Mouse (Mus musculus): ENCODE results near the gene Nrgn.

Nrgn gene

GRCm38 (mm10) chr9:37552536-37553293 lies at the start of gene Nrgn:
Gene Nrgn, minus strand, starts transcription at chr9:37552904.
- DNase-seq: no peak

GRCm38 (mm10) chr9:37600538-37601205 lies 48.0 kb upstream of the Nrgn start:
- no peak for DNase-seq

GRCm38 (mm10) chr9:37598637-37599036 lies 45.9 kb upstream of the Nrgn start:
- DNase-seq: no peak

GRCm38 (mm10) chr9:37595570-37595969 lies 42.9 kb upstream of the Nrgn start:
- no peak for DNase-seq

- DNase-seq: no peak
Observed at GRCm38 (mm10) chr9:37593690-37594089, 41.0 kb upstream of the Nrgn start.

- DNase-seq: no peak
Observed at GRCm38 (mm10) chr9:37592633-37593032, 39.9 kb upstream of the Nrgn start.

- no peak for DNase-seq
Observed at GRCm38 (mm10) chr9:37592025-37592424, 39.3 kb upstream of the Nrgn start.

GRCm38 (mm10) chr9:37590381-37590780 lies 37.7 kb upstream of the Nrgn start:
- DNase-seq: no peak

GRCm38 (mm10) chr9:37586718-37587117 lies 34.0 kb upstream of the Nrgn start:
- no peak for DNase-seq

GRCm38 (mm10) chr9:37583594-37583993 lies 30.9 kb upstream of the Nrgn start:
- no peak for DNase-seq

GRCm38 (mm10) chr9:37576436-37576930 lies 23.8 kb upstream of the Nrgn start:
- DNase-seq: no peak

GRCm38 (mm10) chr9:37572204-37572876 lies 19.6 kb upstream of the Nrgn start:
- no peak for DNase-seq

- no peak for DNase-seq
Observed at GRCm38 (mm10) chr9:37569231-37569835, 16.6 kb upstream of the Nrgn start.

- no peak for DNase-seq
Observed at GRCm38 (mm10) chr9:37568605-37569214, 16.0 kb upstream of the Nrgn start.

GRCm38 (mm10) chr9:37567892-37568604 lies 15.3 kb upstream of the Nrgn start:
- DNase-seq: no peak

- no peak for DNase-seq
Observed at GRCm38 (mm10) chr9:37567454-37567853, 14.8 kb upstream of the Nrgn start.

GRCm38 (mm10) chr9:37567019-37567418 lies 14.3 kb upstream of the Nrgn start:
- no peak for DNase-seq

GRCm38 (mm10) chr9:37563805-37564204 lies 11.1 kb upstream of the Nrgn start:
- no peak for DNase-seq

- no peak for DNase-seq
Observed at GRCm38 (mm10) chr9:37560617-37561016, 7.9 kb upstream of the Nrgn start.

- no peak for DNase-seq
Observed at GRCm38 (mm10) chr9:37556366-37556765, 3.7 kb upstream of the Nrgn start.

- no peak for DNase-seq
Observed at GRCm38 (mm10) chr9:37554838-37555748, 2.4 kb upstream of the Nrgn start, which contains the start of gene Siae. Gene Siae, plus strand, starts transcription at chr9:37555698.
